Mouse (Mus musculus) NIH3T3 (cell line): ENCODE results near the gene Prrg2.

Source experiments
- DNase-seq: peaks from one replicate; pipeline ENCODE4 v3.0.0-alpha.2; 2012; ENCODE audit warnings: low read depth

The Prrg2 gene

DNA sequence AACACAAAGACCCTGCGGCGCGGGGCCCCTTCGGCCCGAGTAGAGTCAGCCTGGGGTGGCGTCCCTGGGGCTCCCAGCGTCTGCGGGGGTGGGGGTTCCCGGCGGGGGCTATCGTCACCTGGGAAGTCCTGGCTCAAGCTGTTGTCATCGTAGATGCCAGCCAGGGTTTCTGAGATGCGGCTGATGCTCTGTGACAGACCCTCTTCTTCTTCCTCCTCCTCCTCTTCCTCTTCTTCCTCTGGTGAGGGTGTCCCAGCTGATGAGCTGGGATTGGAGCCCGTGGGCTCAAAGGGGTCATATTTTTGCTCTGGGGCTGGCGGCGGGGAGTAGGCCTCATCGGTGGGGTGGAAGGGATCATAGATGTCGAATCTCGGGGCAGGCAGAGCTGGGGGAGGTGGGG lies 54.1 kb downstream of the Prrg2 start:
- DNase-seq: no peak

GRCm38 (mm10) chr7:45007846-45008245 lies 54.6 kb downstream of the Prrg2 start:
- DNase-seq: no peak

DNA sequence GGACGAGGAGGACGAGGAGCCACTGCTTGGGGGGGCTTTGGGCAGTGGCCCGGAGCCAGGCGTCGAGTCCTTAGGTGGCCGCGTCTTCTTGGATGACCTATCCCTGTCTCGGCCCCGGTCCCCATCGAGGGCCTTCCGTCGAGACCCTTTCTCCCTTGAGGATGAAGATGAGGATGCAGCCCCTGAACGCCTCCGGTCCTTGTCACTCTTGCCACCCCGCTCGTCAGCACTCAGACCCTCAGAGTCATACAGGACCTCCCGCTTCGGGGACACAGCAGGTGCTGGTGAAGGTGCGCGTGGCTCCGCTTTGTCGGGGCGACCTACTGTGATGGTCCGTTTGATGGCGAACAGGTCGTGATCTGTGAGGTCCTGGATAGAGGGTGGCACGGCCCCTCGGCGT lies 55.3 kb downstream of the Prrg2 start:
- no peak for DNase-seq

- DNase-seq: no peak
Measured at GRCm38 (mm10) chr7:45006503-45006902, 56.0 kb downstream of the Prrg2 start.

DNA sequence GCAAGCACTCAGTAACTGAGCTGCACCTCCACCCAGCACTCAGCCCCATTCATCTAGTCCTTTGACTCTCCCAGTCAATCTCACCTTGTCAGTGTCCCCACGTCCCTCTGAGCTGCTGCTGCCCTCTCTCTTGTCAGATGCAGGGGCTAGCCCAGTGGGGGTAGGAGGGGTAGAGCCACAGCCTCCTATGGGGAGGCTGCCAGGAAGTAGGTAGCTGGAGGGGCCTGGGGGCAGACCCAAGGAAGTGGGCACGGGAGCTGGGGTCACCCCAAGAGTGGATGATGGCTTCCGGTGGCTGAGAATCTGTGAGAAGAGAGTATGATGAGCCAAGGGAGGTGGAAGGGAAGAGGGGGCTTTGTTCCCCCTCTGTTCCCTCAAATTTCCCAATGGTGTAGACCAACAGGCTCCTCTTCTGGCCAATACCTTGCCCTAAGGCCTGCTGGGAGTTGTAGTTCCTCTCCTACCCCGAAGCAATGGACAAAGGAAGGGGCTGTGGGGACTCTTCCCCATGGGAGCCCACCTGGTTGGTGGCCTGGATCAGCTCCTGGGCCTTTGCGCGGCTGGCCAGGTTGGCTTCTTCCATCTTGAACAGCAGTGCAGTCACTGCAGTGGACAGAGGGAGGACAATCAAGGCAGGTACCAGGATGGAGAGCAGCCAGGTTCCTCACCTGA lies 57.0 kb downstream of the Prrg2 start:
- no peak for DNase-seq

DNA sequence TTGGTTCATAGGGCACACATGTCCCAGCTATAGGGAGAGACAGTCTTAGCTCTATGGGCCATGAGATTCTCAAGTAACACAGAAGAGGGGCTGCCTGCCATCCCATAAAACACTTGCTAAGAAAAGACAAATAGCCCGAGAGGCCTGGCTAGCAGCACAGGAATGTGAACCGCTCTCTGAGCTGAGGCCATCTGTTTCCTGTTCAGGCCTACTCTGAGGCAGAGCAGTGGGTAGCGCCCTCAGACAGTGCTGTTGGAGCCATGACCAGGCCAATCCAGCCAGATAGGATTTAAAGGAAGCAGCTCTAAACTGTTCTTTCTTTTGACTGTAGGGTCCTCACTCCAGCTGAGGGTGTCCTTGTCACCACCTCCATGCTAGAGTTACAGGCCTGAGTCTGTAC lies 57.9 kb downstream of the Prrg2 start:
- DNase-seq: no peak
